Mouse (Mus musculus): ENCODE data around the gene Casp9. TPM values are rescaled to one million over a fixed set of nuclear protein-coding genes. Genes with fewer than 3 reads are reported as not detected.

Gene Casp9
- total RNA-seq, 2 experiments from 2014 or later, result 2.4 TPM

DNA sequence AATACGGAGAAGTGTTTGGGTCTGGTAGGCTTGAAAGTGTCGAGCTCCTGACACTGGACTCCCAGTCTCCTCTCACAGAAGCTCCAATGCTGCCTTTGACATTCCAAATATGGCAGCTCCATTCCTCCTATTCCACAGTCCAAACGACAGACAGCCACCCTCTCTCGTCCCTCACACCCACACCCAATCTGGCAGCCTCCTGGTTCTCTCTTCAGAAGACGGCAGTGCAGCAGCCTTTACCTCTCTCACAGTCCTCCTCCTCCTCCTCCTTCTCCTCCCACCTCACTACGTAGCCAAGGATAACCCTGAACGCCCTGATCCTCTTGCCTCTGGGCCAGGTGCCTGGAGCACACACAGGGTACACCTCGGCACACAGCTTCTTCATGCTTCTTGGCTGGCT is 13.6 kb upstream of the Casp9 start:
- DNase-seq (ENCODE audit: low spot score), result no peak

DNA sequence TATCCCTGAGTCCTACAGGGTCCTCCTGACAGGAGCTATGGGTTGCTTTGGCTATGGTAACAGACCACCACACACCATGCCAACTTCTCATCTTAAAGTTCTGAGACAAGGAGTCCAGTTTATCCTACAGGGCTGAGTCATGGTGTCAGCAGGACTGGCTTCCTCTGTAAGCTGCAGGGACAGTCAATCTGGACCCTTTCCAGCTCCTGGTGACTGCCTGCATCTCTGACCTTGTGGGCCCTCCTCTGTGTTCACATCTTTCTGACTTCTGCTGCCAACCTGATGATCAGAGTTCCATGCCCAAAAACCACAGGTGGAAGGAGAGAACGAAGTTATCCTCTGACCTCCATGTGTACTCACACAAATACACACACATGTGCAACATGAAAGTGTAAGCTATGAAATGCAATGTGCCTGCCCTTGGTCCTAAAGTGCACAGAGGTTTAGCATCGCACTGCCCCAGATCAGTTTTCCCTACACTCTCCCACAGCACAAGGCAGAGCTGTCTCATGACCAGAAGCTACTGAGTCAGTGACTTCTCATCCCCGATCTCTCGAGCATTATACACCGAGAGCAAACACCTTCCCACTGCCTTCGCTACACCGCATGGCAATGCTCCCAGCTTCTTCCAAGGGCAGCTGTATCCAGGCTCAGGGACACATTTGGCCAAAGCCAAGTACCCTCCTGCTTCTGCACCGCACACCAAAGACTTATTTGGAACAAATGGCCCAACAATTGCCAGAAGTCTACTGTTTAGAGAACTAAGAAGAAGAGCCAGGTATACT is 12.0 kb upstream of the Casp9 start:
- no peak for DNase-seq (ENCODE audit: low spot score)

DNA sequence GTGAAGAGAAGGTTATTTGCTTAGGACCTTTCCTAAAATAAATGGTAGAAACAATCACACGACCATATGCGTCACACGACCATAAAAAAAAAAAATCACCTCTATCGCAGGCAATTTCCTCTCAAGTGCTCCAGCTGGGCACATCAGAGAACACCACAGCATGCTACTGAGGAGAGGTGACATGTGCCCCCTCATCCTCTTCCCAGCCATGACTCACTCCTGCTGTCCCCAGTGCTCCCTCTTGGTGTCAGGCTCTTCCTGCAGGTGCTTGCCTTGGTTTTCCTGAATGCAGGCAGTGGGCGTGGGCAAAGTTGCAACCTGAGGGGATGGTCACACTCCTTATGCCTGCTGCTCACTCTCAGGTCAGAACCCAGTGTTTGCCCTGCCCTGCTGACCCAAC is 8.6 kb upstream of the Casp9 start:
- no peak for DNase-seq (ENCODE audit: low spot score)

DNA sequence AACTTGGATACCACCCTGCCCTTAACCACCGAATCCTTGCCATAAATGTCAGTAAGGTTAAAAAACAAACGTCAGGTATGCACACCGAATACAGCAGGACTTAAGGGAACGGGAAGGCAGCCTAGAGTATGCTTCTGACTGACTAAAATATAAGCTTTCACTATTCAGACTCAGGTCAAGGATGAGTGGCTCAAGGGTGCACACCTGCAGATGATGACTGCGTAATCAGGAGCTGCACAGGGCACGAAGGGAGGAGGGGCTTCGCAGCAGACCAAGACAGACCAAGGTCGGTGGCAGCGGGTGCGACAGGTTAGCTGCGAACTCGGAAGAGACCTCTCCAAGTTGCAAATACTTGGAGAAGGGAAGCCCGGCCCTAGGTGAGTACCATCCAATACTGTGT is 7.3 kb upstream of the Casp9 start:
- DNase-seq (ENCODE audit: low spot score), result no peak

DNA sequence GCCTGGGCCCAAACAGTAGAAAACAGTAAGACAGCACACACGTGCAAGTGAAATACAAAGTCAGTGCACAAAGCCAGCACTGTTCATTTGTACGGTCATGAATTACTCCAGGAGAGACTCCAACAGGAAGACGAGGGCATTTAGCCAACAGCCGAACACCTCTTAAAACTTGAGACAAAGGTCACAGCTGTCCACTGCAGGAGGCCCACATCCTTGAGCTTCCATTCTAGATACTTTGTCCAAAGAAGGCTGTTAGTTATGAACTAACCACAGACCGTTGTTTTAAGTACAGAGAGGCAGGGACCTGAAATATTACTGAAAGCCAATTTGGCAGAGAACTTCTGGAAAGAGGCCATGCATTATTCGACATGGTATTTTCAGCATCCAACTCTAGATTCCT is 6.4 kb upstream of the Casp9 start:
- DNase-seq (ENCODE audit: low spot score), result no peak

DNA sequence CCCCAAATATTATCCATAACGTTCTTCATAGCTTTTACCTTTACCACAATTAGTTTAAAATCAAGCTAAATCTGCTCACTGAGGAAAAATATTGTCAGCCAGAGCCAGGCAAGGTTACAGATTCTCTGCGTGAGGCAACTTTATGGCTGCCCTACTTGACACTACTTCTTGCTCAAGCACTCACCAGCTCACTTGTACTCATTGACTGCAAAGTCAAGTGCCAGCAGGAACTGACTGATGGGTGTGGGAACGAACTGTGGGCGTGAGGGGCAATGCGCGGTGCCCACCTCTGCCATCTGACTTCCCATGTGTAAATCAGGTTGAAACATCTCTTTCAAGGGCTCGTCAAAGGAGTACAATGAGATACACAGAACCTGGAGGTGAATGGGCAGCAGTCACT is 6.0 kb upstream of the Casp9 start:
- DNase-seq (ENCODE audit: low spot score), result no peak

DNA sequence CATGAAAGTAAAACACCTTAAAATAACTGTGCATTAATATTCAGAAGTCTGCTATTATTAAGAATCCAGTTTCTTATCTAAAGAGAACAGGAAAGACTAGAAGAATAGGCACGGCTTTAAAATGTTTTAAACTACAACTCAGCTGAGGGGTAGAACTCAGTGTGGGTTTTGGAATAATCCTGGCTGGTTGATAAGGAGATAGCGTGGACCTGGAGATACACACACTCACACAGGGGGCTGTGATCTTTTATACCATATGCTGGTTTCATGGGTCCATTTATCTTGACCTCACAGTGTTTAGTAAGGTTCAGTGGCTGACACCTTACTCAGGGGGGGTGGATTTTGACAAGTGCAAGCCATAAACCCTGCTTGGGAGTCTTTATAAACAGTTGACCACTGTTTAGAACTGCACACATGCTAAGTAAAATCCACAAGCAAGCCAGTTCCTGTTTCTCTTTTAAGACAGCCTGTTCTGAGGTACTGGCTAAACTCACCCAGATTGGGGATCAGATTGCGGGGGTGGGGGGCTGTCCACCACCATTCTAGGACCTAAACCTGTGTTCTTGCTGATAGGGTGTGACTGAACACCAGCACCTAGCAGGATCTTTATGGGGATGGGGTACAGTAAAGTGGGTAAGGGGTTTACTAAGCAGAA is 3.7 kb upstream of the Casp9 start:
- DNase-seq (ENCODE audit: low spot score), result no peak

DNA sequence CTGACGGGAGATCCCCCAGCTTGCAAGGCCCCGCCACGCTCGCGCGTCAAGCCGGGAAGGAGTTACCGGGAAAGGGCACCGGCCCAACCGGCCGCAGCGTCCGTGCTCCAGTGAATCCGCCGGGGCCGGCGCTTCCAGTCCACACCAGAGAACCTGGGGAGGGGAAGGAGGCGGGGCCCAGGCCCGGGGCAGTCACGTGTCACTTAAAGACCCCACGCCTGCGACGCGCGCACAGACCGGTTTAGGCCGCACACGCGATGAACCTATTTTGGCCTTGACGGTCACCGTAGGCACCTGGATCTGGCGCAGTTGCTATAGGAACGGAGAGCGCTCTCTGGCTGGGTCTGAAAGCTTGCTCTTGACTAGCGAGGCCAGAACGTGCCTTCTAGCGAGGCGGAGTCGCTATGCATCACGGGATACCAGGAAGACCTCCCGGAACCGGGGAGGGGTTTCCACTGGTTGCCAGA is 2.9 kb upstream of the Casp9 start, which contains the start of gene Dnajc16:
Gene Dnajc16, minus strand, starts transcription at position 408 of the 467 bp plus-strand sequence.
- peak; percentile 98 for DNase-seq (ENCODE audit: low spot score)

DNA sequence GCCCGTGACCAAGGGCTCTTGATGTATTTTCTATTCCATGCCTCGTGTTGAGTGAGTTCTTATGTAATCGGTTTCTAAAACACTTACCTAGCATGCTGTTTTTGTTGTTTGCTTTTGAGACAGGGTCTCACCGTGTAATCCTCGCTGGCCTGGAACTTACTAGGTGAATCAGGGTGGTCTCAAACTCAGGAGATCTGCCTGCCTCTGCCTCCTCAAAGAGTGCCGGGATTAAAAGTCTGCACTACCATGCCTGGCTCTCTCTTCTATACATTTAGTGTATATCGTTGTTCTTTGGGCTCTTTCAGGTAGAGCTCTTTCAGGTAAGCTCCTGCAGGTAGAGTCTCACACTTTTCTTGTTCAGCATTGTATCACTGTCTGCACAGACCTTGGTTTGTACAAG is 1.9 kb upstream of the Casp9 start:
- no peak for DNase-seq (ENCODE audit: low spot score)

DNA sequence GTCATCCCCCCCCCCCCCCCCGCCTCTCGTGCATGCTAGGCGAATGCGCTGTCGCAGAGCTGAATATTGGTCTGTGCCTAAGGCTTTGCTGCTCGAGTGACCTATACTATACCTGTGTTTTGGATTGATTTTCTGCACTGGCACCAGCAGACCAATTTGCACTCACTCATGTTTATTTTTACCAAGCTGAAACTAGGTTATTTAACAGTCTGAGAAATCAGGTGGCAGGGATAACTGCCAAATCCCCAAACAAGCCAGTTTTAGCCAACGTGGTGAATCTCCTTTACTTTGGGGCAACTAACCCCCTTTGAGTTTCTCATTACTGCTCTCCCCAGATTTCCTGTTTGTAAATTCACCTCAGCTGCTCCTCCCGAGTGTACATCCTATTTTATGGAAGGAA is 1.5 kb upstream of the Casp9 start:
- no peak for DNase-seq (ENCODE audit: low spot score)

DNA sequence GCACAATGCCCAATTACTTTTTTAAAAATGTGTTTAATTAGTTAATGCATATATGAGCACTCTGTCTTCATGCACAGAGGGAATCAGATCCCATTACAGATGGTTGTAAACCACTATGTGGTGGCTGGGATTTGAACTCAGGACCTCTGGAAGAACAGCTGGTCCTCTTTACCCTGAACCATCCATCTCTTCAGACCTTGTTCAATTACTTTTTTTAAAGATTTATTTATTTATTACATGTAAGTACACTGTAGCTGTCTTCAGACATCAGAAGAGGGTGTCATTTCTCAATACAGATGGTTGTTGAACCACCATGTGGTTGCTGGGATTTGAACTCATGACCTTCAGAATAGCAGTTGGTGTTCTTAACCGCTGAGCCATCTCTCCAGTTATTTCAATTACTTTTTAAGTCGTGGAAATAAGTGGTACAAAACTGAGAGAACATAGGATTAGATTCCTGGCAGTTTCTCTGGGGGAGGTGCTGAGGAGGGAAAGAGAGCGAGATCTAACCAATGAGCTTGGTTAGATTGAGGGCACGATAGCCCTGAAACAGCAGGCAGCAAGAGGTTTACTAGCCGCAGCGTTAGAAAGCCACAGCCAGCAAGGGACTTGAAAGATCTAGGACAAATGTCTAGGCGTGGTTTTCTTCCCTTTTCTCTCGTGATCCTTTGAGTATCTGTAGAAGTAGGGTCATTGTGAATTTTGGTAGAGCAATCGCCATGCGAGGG is 694 bp upstream of the Casp9 start:
- no peak for DNase-seq (ENCODE audit: low spot score)

DNA sequence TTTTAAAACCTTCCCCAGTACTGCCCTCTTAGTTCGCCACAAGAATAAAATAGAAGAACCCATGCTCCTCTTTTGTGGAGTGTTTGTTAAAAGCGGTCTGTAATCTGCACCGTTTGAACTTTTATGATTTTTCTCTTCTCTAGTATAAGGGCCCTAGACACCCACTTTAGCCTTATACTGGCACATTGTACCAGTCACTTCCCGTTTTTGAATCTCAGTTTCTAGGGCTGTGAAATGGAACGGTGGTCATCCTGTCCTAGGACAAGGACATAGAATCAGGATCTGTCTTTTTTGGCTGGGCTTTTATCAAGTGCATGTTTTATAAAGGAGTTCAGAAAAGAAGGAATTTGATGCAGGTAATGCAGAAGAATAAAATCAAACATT is 732 bp downstream of the Casp9 start:
- DNase-seq (ENCODE audit: low spot score), result no peak

DNA sequence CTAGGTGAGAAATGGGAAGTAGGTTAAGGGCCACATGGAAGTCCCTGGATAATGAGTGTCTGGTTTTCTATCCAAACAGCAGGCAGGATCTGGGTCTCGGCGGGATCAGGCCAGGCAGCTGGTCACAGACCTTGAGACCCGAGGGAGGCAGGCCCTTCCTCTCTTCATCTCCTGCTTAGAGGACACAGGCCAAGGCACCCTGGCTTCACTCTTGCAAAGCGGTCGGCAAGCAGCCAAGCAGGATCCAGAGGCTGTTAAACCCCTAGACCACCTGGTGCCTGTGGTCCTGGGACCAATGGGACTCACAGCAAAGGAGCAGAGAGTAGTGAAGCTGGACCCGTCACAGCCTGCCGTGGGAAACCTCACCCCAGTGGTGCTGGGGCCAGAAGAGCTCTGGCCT is 2.9 kb downstream of the Casp9 start:
- no peak for DNase-seq (ENCODE audit: low spot score)

DNA sequence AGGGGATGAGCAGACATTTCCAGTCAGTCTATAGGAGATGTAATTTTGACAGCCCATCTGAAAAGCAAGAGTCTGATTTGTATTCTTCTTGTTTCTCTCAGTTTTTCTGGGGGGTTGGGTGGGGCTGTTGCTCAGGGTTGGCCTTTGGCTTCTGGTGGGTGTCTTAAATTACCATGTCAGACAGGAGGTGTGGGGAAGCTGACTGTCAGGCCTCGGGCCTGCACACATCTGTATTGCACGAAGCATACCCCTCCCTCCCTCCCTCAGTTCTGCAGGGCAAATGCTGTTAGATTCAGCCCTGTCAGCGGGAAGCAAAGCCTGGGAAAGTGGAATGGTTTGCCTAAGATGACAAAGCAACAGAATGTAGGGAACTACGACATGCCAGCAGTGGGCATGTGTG is 3.5 kb downstream of the Casp9 start:
- DNase-seq (ENCODE audit: low spot score), result no peak

DNA sequence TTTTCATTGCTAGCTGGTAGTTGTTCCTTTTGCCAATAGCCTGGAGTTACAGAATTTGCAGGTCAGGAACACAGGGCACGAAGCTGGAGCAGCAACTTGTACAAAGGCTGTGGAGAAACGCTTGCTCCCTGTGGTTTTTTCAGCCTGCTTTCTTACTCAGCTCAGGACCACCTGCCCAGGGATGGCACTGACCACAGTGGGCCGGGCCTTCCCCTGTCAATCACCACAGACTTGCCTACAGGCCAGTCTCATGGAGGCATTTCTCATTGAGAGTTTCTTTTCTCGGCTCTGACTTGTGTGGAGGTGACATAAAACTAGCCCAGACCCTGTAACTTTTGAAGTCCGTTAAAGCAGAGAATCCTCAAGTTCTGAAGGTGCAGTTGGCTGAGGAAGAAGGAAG is 4.1 kb downstream of the Casp9 start:
- DNase-seq (ENCODE audit: low spot score), result no peak

DNA sequence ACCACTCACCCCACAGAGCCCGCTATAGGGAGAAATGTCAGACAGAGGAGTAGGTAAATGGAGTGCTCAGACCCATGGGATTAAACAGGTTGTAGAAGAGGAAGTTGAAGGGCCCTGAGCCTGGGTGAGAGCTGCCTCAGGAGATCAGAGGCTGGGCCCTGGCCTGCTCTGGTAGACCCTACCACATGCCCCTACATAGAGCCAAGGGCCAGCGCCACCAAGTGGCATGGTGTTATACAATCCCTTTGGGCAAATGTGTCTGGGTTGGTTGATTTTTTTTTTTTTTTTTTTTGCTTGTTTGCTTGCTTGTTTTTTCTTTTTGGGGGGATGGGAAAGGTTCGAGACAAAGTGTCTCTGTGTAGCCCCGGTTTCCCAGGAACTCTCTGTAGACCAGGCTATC is 10.7 kb downstream of the Casp9 start:
- DNase-seq (ENCODE audit: low spot score), result no peak

DNA sequence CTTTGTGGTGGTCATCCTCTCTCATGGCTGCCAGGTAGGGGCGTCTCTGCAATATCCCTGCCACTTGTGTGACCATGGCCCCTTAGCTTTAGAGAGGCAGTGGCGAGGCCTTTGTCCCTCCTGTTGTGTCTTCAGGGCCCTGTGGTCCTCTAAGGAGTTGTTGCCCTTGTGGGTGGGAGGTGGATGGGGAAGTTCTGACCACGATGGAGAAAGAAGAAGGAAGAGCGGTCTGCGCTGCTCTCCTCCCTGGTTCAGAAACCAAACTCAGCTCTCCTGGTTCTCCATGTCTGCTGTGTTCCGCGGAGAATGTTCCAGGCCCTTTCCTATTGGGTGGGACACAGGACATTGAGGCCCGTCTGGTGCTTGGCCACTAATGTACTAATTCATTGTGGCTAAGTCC is 12.5 kb downstream of the Casp9 start:
- no peak for DNase-seq (ENCODE audit: low spot score)

DNA sequence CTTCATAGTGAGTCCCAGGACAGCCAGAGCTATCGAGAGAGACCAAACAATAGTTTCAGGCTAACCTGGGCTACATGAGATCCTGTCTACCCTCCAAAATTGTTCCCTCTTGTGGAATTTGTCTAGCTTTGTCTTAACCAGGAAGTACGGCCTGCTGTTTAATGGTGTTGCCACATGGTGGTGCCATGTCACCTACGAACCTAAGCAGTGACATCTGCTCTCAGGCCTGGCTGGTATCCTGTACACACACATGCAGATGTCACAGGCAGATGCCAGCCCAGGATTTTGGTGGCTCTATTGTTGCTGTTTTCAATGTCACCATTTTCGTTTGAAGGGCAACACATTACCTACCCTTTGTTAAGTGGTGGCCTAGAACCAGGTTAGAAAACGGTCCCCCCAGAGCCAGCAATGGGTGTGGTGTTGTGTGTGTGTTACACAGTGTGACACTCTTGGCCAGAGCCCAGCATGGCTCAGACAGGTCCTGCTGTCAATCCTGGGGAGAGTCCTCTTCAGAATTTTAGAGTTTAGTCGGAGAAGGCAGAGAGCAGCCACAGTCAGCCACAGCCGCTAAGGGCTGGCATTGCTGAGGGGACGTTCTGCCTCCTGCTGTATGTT is 16.5 kb downstream of the Casp9 start:
- no peak for DNase-seq (ENCODE audit: low spot score)

DNA sequence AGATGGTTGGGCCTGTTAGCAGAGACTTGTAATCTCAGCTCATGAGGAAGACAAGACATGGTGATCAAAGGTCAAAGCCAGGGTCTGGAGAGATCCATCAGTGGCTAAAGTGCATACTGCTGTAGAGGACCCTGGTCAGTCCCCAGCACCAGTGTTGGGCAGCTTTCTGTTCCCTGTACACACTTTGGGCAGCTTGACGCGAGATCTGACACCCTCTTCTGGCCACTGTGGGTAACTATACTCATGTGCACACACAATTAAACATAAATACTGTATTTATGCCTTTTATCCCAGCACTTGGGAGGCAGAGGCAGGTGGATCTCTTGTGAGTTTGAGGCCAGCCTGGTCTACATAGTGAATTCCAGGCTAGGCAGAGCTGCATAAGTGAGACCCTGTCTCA is 17.6 kb downstream of the Casp9 start:
- DNase-seq (ENCODE audit: low spot score), result no peak

DNA sequence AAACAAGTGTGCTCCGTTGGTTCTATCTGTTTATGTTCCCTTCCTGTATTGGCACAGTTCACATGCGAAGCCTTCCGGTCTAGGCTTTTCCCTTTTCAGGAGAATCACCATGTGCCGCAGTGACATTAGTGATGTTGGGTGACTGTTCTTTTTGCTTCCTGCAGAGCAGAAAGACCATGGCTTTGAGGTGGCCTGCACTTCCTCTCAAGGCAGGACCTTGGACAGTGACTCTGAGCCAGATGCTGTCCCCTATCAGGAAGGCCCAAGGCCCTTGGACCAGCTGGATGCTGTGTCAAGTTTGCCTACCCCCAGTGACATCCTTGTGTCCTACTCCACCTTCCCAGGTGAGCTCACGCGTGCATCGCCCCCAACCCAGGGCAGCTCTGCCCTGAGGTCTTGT is 18.0 kb downstream of the Casp9 start:
- no peak for DNase-seq (ENCODE audit: low spot score)

DNA sequence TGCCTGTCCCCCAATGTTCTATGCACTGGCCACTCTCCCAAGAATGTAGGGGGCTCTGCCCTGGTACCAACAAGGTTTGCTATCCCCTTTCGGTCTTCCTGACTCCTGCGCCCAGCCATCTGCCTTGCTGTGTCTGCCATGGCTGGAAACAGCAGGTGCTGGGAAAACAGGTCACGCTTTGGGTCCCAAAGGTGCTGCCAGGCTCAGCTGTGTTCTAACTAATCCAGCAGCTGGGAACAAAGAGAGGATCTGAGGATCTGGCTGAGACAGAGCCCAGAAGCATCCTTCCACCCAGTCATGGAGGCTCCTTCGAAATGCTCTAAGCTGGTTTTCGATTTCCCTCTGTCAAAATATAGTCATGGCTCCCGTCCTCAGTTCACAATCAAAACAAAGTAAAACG is 22.9 kb downstream of the Casp9 start:
- DNase-seq (ENCODE audit: low spot score), result no peak

All from gastrocnemius, adult 18-20 months (tissue).